Mouse (Mus musculus): Measurements from ENCODE around the gene Rabgap1l. TPM values are rescaled to one million over a fixed set of nuclear protein-coding genes. Genes with fewer than 3 reads are reported as not detected.

The Rabgap1l gene
- polyA plus RNA-seq, 1 experiment from 2014 or later = 12.2 TPM

- DNase-seq (ENCODE audit: low spot score, missing footprints) (no peak), ATAC-seq (ENCODE audit: low FRiP score) (no peak)
- Histone ChIP-seq H3K4me3 (ENCODE audit: low read depth, low read length) (no peak overlapping the region), H3K4me1 (ENCODE audit: control insufficient read depth, insufficient read depth, low read length) (no peaks in the 10 kb centered on the region), H3K27ac (ENCODE audit: low read depth, low read length) (no peak overlapping the region), H3K9ac (ENCODE audit: low read length) (no peak overlapping the region), H3K4me2 (no peak overlapping the region), H3K27me3 (ENCODE audit: control insufficient read depth, insufficient read depth, low read length) (no peaks in the 10 kb centered on the region), H3K36me3 (ENCODE audit: control insufficient read depth, insufficient read depth, low read length) (no peaks in the 10 kb centered on the region), H3K9me3 (ENCODE audit: control insufficient read depth, low read length) (no peaks in the 10 kb centered on the region)
Observed at GRCm38 (mm10) chr1:160467443-160467842, 325.6 kb downstream of the Rabgap1l start.

GRCm38 (mm10) chr1:160465186-160465585, 327.8 kb downstream of the Rabgap1l start:
- no peak for DNase-seq (ENCODE audit: low spot score, missing footprints)
- H3K9me3 ChIP-seq (ENCODE audit: control insufficient read depth, low read length) = no peaks in the 10 kb centered on the region
- H3K27me3 ChIP-seq (ENCODE audit: control insufficient read depth, insufficient read depth, low read length) = no peaks in the 10 kb centered on the region
- ATAC-seq (ENCODE audit: low FRiP score) = no peak
- H3K27ac ChIP-seq (ENCODE audit: low read depth, low read length) = no peak overlapping the region
- H3K4me3 ChIP-seq (ENCODE audit: low read depth, low read length) = no peak overlapping the region
- H3K36me3 ChIP-seq (ENCODE audit: control insufficient read depth, insufficient read depth, low read length) = no peaks in the 10 kb centered on the region
- no peaks in the 10 kb centered on the region for H3K4me1 ChIP-seq (ENCODE audit: control insufficient read depth, insufficient read depth, low read length)
- H3K9ac ChIP-seq (ENCODE audit: low read length) = no peak overlapping the region
- H3K4me2 ChIP-seq = no peak overlapping the region

- H3K4me1 ChIP-seq (ENCODE audit: control insufficient read depth, insufficient read depth, low read length) = no peaks in the 10 kb centered on the region
Observed at GRCm38 (mm10) chr1:160464148-160464547, 328.9 kb downstream of the Rabgap1l start.

GRCm38 (mm10) chr1:160460346-160460745, 332.7 kb downstream of the Rabgap1l start:
- ATAC-seq (ENCODE audit: low FRiP score) = no peak
- WGBS = 81% methylated on average over 1 of the region's 1 CpGs

More at GRCm38 (mm10) chr1:160464148-160464547, 328.9 kb downstream of the Rabgap1l start:
- Histone ChIP-seq H3K4me3 (ENCODE audit: low read depth, low read length) (no peak overlapping the region), H3K27me3 (ENCODE audit: control insufficient read depth, insufficient read depth, low read length) (no peaks in the 10 kb centered on the region), H3K4me2 (no peak overlapping the region), H3K9me3 (ENCODE audit: control insufficient read depth, low read length) (no peaks in the 10 kb centered on the region), H3K36me3 (ENCODE audit: control insufficient read depth, insufficient read depth, low read length) (no peaks in the 10 kb centered on the region), H3K9ac (ENCODE audit: low read length) (no peak overlapping the region), H3K27ac (ENCODE audit: low read depth, low read length) (no peak overlapping the region)
- ATAC-seq (ENCODE audit: low FRiP score) (no peak), DNase-seq (ENCODE audit: low spot score, missing footprints) (no peak)

GRCm38 (mm10) chr1:160451663-160452062, 341.3 kb downstream of the Rabgap1l start:
- H3K27me3 ChIP-seq (ENCODE audit: control insufficient read depth, insufficient read depth, low read length) = no peaks in the 10 kb centered on the region
- H3K9ac ChIP-seq (ENCODE audit: low read length) = no peak overlapping the region
- no peaks in the 10 kb centered on the region for H3K4me1 ChIP-seq (ENCODE audit: control insufficient read depth, insufficient read depth, low read length)
- H3K36me3 ChIP-seq (ENCODE audit: control insufficient read depth, insufficient read depth, low read length) = no peaks in the 10 kb centered on the region
- WGBS = 83% methylated on average over 2 of the region's 2 CpGs
- H3K27ac ChIP-seq (ENCODE audit: low read depth, low read length) = no peak overlapping the region
- no peak overlapping the region for H3K4me2 ChIP-seq
- DNase-seq (ENCODE audit: low spot score, missing footprints) (no peak), ATAC-seq (ENCODE audit: low FRiP score) (no peak)
- H3K4me3 ChIP-seq (ENCODE audit: low read depth, low read length) = no peak overlapping the region
- H3K9me3 ChIP-seq (ENCODE audit: control insufficient read depth, low read length) = no peaks in the 10 kb centered on the region

More at GRCm38 (mm10) chr1:160460346-160460745, 332.7 kb downstream of the Rabgap1l start:
- Histone ChIP-seq H3K9me3 (ENCODE audit: control insufficient read depth, low read length) (no peaks in the 10 kb centered on the region), H3K27ac (ENCODE audit: low read depth, low read length) (no peak overlapping the region), H3K36me3 (ENCODE audit: control insufficient read depth, insufficient read depth, low read length) (no peaks in the 10 kb centered on the region), H3K4me1 (ENCODE audit: control insufficient read depth, insufficient read depth, low read length) (no peaks in the 10 kb centered on the region), H3K27me3 (ENCODE audit: control insufficient read depth, insufficient read depth, low read length) (no peaks in the 10 kb centered on the region), H3K4me2 (no peak overlapping the region), H3K4me3 (ENCODE audit: low read depth, low read length) (no peak overlapping the region), H3K9ac (ENCODE audit: low read length) (no peak overlapping the region)
- DNase-seq (ENCODE audit: low spot score, missing footprints) = no peak

- no peak overlapping the region for H3K27ac ChIP-seq (ENCODE audit: low read depth, low read length)
- no peaks in the 10 kb centered on the region for H3K27me3 ChIP-seq (ENCODE audit: control insufficient read depth, insufficient read depth, low read length)
- ATAC-seq (ENCODE audit: low FRiP score) = no peak
Observed at GRCm38 (mm10) chr1:160448681-160449080, 344.3 kb downstream of the Rabgap1l start.

GRCm38 (mm10) chr1:160446823-160447222, 346.2 kb downstream of the Rabgap1l start:
- H3K9ac ChIP-seq (ENCODE audit: low read length) = no peak overlapping the region
- no peaks in the 10 kb centered on the region for H3K27me3 ChIP-seq (ENCODE audit: control insufficient read depth, insufficient read depth, low read length)
- H3K4me3 ChIP-seq (ENCODE audit: low read depth, low read length) = no peak overlapping the region
- no peaks in the 10 kb centered on the region for H3K36me3 ChIP-seq (ENCODE audit: control insufficient read depth, insufficient read depth, low read length)
- DNase-seq (ENCODE audit: low spot score, missing footprints) (no peak), ATAC-seq (ENCODE audit: low FRiP score) (no peak)
- WGBS = 86% methylated on average over 1 of the region's 1 CpGs
- no peak overlapping the region for H3K27ac ChIP-seq (ENCODE audit: low read depth, low read length)
- no peak overlapping the region for H3K4me2 ChIP-seq
- no peaks in the 10 kb centered on the region for H3K4me1 ChIP-seq (ENCODE audit: control insufficient read depth, insufficient read depth, low read length)
- no peaks in the 10 kb centered on the region for H3K9me3 ChIP-seq (ENCODE audit: control insufficient read depth, low read length)

More at GRCm38 (mm10) chr1:160448681-160449080, 344.3 kb downstream of the Rabgap1l start:
- Histone ChIP-seq H3K9me3 (ENCODE audit: control insufficient read depth, low read length) (no peaks in the 10 kb centered on the region), H3K36me3 (ENCODE audit: control insufficient read depth, insufficient read depth, low read length) (no peaks in the 10 kb centered on the region), H3K4me3 (ENCODE audit: low read depth, low read length) (no peak overlapping the region), H3K4me1 (ENCODE audit: control insufficient read depth, insufficient read depth, low read length) (no peaks in the 10 kb centered on the region), H3K9ac (ENCODE audit: low read length) (no peak overlapping the region), H3K4me2 (no peak overlapping the region)
- 69% methylated on average over 2 of the region's 2 CpGs for WGBS
- no peak for DNase-seq (ENCODE audit: low spot score, missing footprints)

- H3K36me3 ChIP-seq (ENCODE audit: control insufficient read depth, insufficient read depth, low read length) = no peaks in the 10 kb centered on the region
- no peak overlapping the region for H3K27ac ChIP-seq (ENCODE audit: low read depth, low read length)
- no peak overlapping the region for H3K9ac ChIP-seq (ENCODE audit: low read length)
- DNase-seq (ENCODE audit: low spot score, missing footprints) (no peak), ATAC-seq (ENCODE audit: low FRiP score) (no peak)
- no peaks in the 10 kb centered on the region for H3K9me3 ChIP-seq (ENCODE audit: control insufficient read depth, low read length)
- H3K4me3 ChIP-seq (ENCODE audit: low read depth, low read length) = no peak overlapping the region
- no peaks in the 10 kb centered on the region for H3K27me3 ChIP-seq (ENCODE audit: control insufficient read depth, insufficient read depth, low read length)
- no peak overlapping the region for H3K4me2 ChIP-seq
- WGBS = 83% methylated on average over 1 of the region's 1 CpGs
- H3K4me1 ChIP-seq (ENCODE audit: control insufficient read depth, insufficient read depth, low read length) = no peaks in the 10 kb centered on the region
Observed at GRCm38 (mm10) chr1:160443506-160443905, 349.5 kb downstream of the Rabgap1l start.

- Histone ChIP-seq H3K27ac (ENCODE audit: low read depth, low read length) (no peak overlapping the region), H3K36me3 (ENCODE audit: control insufficient read depth, insufficient read depth, low read length) (no peaks in the 10 kb centered on the region), H3K9ac (ENCODE audit: low read length) (no peak overlapping the region), H3K4me1 (ENCODE audit: control insufficient read depth, insufficient read depth, low read length) (no peaks in the 10 kb centered on the region), H3K27me3 (ENCODE audit: control insufficient read depth, insufficient read depth, low read length) (no peaks in the 10 kb centered on the region), H3K4me2 (no peak overlapping the region), H3K9me3 (ENCODE audit: control insufficient read depth, low read length) (no peaks in the 10 kb centered on the region), H3K4me3 (ENCODE audit: low read depth, low read length) (no peak overlapping the region)
- DNase-seq (ENCODE audit: low spot score, missing footprints) = no peak
- no peak for ATAC-seq (ENCODE audit: low FRiP score)
- WGBS = 87% methylated on average over 2 of the region's 2 CpGs
Observed at GRCm38 (mm10) chr1:160441679-160442078, 351.3 kb downstream of the Rabgap1l start.

GRCm38 (mm10) chr1:160441161-160441560, 351.9 kb downstream of the Rabgap1l start:
- no peaks in the 10 kb centered on the region for H3K36me3 ChIP-seq (ENCODE audit: control insufficient read depth, insufficient read depth, low read length)
- no peak overlapping the region for H3K4me3 ChIP-seq (ENCODE audit: low read depth, low read length)
- no peaks in the 10 kb centered on the region for H3K9me3 ChIP-seq (ENCODE audit: control insufficient read depth, low read length)
- ATAC-seq (ENCODE audit: low FRiP score) (no peak), DNase-seq (ENCODE audit: low spot score, missing footprints) (no peak)
- H3K27ac ChIP-seq (ENCODE audit: low read depth, low read length) = no peak overlapping the region
- 84% methylated on average over 5 of the region's 5 CpGs for WGBS
- H3K4me2 ChIP-seq = no peak overlapping the region
- H3K27me3 ChIP-seq (ENCODE audit: control insufficient read depth, insufficient read depth, low read length) = no peaks in the 10 kb centered on the region
- no peak overlapping the region for H3K9ac ChIP-seq (ENCODE audit: low read length)
- H3K4me1 ChIP-seq (ENCODE audit: control insufficient read depth, insufficient read depth, low read length) = no peaks in the 10 kb centered on the region
